Mouse (Mus musculus) erythroblast, adult 5-6 weeks (primary cell): ENCODE measurements around the gene Acot10. TPM values are rescaled to one million over a fixed set of nuclear protein-coding genes. Genes with fewer than 3 reads are reported as not detected.
"Not testable (repeated sequence)": the region's sequence is repeated elsewhere in the genome, so short reads cannot be mapped to it uniquely, and the experiment has no call there.

ENCODE experiments used
- ATAC-seq: replicated peaks from 2 replicates; pipeline ENCODE4 v1.8.0; 2016; ENCODE audit warnings: moderate number of reproducible peaks, mild to moderate bottlenecking, moderate TSS enrichment, inconsistent platforms; ENCODE audit not compliant: poor library complexity, low FRiP score, severe bottlenecking
- total RNA-seq, 2 experiments: library from RNA; stranded (forward) in 1 of 2; stranded (reverse) in 1 of 2; fragments of 150-400 nt in 1 of 2; fragments of 200-764, 138-1000 nt in 1 of 2; gene quantifications; 2 replicates each; pipeline versions ENCODE4 v1.2.3 to v1.2.4; 2015 to 2017; ENCODE audit warnings: low replicate concordance in 2 of 2

The Acot10 gene
- not detected in 2 replicates for total RNA-seq (2015; ENCODE audit: low replicate concordance)
- not detected in 2 replicates for total RNA-seq (2017; ENCODE audit: low replicate concordance)

- no peak for ATAC-seq
These were observed at the start of gene Acot10 for GRCm38 (mm10) chr15:20666650-20667049. Acot10 (minus strand) TSS chr15:20666750.

GRCm38 (mm10) chr15:20711859-20712258 lies 45.3 kb upstream of the Acot10 start:
- no peak for ATAC-seq

DNA sequence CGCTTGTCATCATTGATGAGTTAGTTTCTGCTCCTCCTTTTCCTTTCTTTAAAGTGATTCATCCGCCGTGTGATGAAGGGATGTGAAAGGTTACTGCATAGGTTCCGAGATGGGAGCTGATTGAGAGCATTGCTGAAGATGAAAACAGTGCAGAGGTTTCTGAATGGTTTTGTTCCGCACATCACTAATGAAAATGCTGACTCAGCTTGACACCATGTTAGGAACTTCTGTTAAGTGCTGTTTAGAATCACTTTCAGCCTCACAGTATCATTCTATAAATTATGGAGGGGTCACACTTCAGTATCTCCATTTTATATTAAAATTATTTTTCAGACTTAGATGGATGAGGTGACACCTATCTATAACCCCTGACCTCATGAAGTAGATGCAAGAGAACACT lies 29.7 kb upstream of the Acot10 start:
- no peak for ATAC-seq

DNA sequence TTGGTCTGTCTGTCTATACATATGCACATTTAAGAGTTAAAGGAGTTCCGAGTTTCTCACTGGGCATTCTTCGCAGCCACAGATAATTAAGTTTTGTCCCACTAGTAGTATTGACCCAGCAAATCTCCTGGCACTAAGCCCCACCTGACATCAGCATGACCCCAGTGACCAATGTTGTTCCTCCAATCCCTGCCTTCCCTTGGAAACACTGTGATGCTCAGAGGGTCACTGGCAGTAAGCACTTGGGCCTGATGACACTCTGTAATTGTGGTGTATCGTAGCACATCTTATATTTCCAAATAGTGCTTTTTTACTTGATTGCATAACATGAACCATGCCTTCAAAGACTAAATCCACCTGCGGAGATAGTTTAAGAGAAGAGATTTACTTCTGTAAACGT lies 17.6 kb upstream of the Acot10 start:
- no peak for ATAC-seq

DNA sequence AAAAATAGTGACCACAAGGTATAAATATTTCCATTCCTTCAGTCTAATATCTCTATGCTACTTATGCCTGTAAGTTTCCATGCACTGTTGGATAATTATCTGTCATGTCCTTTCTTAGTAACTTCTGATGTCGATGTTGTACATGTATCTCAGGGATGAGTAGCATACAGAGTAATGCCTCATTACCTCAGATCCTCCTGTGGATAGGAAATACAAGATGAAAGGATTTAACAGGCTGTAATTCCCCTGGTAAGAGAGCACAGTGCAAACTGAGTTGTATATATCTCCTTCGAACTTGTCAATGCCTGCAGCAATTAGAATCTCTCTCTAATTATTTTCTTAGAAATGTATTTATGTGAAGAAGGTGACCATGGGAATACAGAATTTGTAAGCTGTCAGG lies 16.2 kb upstream of the Acot10 start:
- no peak for ATAC-seq

GRCm38 (mm10) chr15:20669507-20669906 lies 3.0 kb upstream of the Acot10 start:
- ATAC-seq = not testable (repeated sequence)

GRCm38 (mm10) chr15:20667989-20668388 lies 1.4 kb upstream of the Acot10 start:
- ATAC-seq = no peak

DNA sequence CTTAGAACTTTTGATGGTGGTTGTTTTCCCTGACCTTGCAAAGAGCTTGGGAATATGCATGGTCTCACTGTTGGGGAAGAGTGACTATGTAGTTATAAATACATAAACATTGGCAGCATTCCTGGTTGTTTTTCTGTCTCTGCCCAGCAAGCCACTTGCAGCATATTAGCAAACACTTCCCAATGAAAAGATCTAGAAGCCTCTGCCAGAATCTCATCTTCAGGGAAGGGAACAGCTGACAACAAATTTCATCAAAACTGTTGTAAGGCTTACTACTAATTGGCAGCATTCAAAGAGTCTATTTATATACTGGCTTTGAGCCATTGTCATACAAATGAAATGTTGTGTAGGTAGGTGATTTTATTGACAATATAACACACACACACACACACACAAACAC lies 800 bp upstream of the Acot10 start:
- ATAC-seq = no peak

DNA sequence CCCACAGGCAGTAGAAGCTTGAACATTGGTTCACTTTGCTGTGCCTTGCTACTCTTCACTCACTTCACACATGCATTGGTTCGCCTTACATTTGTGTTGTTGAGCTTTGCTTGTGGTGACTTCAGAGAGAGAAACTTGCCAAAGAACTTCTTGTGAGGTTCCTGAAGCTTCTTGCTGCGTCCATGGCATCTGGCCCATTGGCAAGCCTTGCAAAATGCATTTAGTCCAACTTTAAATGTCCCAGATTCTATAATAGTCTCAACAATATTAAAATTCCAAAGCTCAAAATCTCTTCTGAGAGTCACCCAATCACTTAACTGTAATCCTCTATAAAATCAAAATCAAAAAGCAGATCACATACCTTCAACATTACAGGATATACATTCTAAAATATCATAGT lies 6.3 kb downstream of the Acot10 start:
- ATAC-seq = no peak

DNA sequence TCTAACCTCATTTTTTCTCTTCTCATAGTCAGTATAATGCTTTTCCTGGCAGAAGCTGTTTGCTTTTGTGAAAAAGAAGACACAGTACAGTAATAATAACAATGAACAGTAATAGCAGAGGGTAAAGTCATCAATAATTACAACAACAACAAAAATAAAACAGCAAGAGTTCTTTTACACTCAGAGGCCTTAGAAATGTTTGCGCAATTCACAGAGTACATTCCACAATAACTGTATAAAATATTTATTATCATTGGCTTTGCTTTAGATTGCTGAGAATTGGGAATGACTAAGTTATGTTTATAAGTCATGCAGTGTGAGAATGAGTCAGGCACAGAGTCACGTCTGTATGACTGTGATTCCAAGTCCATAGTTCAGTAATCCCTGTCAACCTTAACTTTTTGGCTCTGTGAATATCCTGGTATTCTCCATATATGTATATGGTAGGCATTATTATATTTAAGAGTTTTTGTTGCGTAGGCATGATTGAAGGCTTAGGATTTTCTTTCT lies 23.6 kb downstream of the Acot10 start:
- no peak for ATAC-seq

DNA sequence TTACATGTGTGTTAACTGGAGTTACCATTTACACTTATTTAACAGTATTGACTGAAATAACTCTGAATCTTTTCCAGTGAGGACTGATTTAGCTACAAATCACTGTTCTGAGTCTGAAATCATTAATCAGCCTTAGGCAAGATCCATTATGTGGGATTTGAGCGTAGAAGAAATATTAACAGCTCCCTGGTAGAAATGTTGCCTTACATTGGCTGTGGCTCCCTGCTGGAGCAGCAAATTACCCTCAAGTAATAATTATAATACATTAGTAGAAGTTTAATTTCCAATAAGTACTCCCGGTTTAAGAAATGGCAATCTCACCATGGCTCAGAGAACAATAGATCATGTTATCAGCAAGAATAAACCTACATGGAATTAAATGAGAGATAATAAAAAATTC lies 27.4 kb downstream of the Acot10 start:
- ATAC-seq = no peak

DNA sequence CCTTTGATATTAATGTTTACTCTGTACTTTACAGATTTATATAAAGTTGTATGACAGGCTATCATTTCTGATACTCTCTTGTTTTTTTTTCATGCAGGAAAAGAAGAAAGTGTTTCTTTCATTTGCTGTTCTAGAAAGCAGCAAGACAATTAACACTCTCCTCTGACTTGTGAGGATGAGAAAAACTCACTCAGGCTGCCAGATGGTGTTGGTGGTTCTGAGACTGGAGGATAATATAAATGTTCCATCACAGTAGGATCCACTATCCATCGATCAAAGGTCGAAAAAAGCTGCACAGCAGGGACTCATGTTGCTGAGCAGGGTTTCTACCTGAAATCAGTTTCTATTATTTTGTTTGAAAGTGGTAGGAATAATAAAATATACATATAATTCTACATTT lies 32.0 kb downstream of the Acot10 start:
- no peak for ATAC-seq

Other genes starting within 250 kb of the Acot10 start
- not detected in 2 replicates for gene Cdh12, start 217.5 kb downstream of the Acot10 start, total RNA-seq (2015; ENCODE audit: low replicate concordance)
- gene Cdh12, start 217.5 kb downstream of the Acot10 start, total RNA-seq (2017; ENCODE audit: low replicate concordance) = not detected in 2 replicates